Mouse (Mus musculus): ENCODE measurements around the gene Eif4a3.

GRCm38 (mm10) chr11:119267241-119267674 lies 32.6 kb downstream of the Eif4a3 start:
- no peak for TF ChIP-seq CTCF (IDR thresholded peaks at IDR 0.05; ENCODE audit: insufficient read depth, low read depth, low read length)
- TF ChIP-seq POLR2A (IDR thresholded peaks at IDR 0.05; ENCODE audit: insufficient read depth, low read depth, low read length), result no peak

Measured in olfactory bulb, adult 2 months (tissue).